Mouse (Mus musculus) left cerebral cortex, postnatal 25 days (tissue): ENCODE data around the gene Nnmt. TPM values are rescaled to one million over a fixed set of nuclear protein-coding genes. Genes with fewer than 3 reads are reported as not detected.

Source experiments
- DNase-seq, 2 experiments: peaks; one replicate each; pipeline ENCODE4 v3.0.0; 2022; ENCODE audit warnings: low spot score in 2 of 2, mixed read lengths in 1 of 2
- intact Hi-C: fragments of 180-260 bp; cut with DNase I; formaldehyde crosslinking; loops from one replicate; pipeline ENCODE4 v1.15.1; 2025
- total RNA-seq, 2 experiments: library from RNA; stranded (reverse); gene quantifications; 2 replicates each; pipeline ENCODE4 v1.2.3; 2021

Nnmt gene
- total RNA-seq = 1 to 10 TPM; 1.1 to 1.2 TPM

DNA sequence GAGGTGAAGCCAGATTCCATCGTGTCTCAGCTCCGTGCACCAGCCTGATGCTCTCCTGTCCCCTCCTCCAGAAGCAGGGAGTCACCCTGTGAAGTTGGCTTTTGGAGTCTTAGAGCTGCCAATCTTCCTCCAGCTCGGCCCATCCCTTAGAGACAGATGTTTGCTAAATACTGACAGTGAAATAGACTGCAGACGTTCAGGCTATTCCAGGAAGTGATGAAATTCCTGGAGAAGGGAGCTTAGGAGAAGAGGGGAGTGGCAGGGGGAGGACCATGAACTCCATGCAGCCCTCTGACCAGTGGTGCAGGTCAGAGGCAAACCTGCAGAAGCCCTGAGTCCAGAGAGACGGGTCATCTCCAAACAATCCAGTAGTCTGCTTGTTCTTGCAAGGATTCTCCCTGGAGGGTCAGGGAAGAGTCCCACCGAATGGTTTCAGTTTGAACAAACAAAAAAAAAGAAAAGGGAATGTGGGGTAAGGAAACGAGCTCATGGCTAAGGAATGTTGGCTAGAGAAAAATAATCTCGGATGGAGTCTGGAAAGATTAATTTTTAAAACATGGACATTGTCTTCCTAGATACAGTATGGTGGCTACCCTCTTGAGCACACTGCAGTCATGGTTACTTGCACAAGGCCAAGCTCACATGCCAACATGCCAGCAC, at the start of gene Nnmt:
Nnmt (minus strand) TSS at position 215 of the 660 bp plus-strand sequence.
- no peak for DNase-seq
- intact Hi-C loops = no loop called here

DNA sequence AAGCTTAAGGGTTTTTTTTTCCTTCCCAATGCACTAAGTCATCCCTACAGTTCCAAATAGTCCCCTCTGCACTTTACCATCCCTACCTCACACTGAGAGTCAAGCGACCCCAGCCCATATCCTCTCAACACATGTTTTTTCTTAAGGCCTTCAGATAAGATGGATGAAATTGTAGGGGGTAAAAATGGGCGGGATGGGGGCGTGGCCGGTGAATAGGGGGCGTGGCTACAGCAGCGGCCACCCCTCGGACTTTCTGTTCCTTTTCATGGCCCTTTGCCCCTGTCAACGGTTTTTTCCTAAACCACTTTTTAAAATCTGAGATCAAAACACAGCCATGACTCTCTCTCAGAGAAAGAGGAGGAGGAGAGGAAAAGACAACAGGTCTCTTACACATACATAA, 49.8 kb upstream of the Nnmt start:
- DNase-seq = no peak
- intact Hi-C loops = no loop called here

DNA sequence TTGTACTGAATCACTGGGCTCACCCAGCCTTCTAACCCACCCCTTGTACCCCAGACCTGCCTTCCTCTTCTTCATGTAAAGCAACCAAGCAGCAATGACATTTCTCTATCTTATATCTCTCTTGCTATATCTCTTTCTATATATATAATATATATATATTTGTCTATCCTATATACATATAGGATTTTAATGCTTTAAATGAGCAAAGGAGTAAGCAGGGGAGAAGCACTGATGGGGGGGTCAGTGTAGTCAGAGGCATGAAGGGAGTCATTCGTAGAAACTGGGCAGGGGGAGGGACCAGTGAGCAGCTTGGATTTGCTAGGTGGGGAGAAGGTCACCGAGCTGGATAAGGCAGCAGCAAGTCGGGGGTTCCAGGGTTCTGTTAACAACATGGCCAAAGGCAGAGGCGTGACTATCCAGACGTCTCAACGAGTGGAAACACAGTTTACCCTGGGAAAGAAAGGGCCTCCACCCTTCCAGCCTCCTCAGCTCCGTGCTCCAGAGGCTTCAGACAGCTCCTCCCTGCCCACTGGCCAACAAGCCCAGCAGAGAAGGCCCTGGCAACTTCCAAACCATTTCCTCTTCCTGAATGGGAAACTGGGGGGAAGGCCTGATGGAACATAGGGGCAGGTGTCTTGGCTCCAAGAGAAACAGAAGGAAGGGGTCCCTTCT, 48.6 kb upstream of the Nnmt start:
- DNase-seq = no peak
- intact Hi-C loops = no loop called here

DNA sequence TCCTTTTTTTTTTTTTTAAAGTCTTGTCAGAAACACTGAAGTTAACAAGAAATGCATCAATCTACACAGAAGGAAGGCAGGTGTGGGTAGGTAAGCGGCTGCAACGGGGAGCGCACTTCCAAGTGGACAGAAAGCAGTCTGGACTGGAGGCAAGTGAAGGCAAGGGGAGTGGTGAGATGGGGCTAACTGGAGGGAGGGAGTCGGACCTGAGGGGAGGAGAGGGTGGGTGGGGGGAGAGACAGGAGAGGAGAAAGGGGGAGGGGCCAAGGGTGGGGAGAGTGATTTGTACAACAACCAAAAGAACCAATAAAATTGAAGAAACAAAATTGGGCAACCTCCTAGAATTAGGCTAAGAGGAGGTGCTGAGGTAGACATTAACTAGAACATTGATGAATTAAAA, 47.1 kb upstream of the Nnmt start:
- intact Hi-C loops = no loop called here

DNA sequence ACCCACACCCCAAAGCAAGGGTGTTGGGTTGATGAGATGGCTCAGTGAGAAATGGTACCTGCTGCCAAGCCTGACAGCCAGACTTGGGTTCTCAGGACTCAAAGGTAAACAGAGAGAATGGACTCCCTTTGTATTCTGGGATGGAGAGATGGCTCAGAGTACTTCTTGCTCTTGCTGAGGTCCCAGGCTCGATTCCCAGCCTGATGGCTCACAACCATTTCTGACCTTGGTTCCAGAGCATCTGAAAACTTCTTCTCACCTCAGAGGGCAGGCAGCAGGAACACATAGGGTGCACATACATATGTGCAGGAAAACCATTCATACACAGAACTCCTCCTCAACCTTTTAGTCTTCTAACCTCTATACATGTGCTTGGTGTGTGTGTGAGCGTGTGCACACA, 45.9 kb upstream of the Nnmt start:
- peak in 1 of 2 experiments; percentile 1 for DNase-seq
- intact Hi-C loops = no loop called here

More for the DNA sequence above, 47.1 kb upstream of the Nnmt start:
- DNase-seq = no peak

DNA sequence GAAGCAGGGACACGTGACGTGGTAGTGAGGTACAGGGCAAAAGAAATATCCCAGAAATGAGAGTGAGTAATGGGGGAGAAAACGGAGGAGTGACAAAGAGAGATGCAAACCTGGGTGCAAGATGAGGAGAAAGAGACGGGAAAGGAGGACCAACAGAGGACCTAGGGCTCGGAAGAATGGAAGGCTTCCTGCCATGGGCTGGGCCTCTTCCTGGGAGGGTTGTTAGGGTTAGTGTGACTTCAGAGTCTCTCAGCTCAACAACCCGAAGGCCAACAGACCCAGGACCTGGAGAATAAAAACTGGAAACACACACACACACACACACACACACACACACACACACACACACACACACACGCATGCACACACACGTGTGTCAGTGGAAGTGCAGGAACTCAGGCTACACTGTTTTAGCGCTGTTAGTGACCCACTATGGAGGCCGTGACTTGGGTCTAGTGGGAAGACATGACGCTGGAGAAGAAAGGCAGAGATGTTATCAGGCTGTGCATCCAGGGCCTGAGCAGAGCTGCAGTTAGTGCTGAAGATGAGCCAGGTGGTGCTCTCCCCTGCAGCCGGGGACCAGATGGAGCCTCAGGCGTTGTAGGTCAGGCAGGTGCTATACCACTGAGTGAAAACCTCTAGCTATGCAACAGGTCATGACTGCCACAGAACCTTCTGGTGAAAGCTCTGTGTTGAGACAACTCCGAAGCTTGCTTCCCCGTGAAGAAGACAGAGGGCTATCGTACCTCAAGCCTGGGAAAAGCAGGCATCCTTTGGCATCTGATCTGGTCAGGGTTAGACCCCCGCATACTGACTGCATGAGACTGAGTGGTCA, 45.1 kb upstream of the Nnmt start:
- intact Hi-C loops = loop anchor here (2.0 to 10.0 kb wide), 3 partner anchors 72 to 835 kb away; partner anchors contain the start of gene Ttc12
- peak in 1 of 2 experiments; percentile 9 for DNase-seq

DNA sequence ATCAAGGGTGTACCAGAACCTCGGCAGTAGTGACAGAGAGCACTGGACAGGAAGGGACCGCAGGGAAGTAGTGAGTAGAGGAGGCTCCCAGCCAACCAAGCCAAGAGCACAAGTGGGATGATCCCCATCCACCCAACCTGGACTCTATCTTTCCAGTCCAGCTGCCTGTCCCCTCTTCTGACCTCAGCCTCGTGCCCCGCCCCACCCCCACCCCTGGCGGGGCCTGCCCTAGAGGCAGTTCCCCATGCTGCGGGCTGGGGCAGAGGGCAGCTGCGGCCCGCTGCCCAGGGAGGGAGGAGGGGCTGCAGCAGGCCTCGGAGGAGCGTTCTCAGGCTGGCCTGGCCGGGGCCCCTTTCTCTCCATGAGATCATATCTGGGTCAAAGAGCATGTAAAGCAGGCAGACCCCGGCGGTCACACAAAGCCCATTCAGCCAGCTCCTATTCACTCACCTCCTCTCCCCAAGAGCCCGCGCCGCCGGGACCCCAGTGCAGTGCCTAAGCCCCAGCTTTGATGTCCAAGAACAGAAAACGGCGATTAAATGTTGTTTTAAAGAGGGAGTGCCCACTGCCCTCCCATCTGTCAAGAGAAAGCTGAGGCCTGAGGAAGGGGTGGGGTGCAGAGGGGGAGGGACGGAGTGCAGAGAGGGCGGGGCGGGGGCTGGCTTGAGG, 44.3 kb upstream of the Nnmt start:
- intact Hi-C loops = loop anchor here (2.0 to 10.0 kb wide), 3 partner anchors 73 to 836 kb away; partner anchors contain the start of gene Ttc12
- DNase-seq = peak in 1 of 2 experiments; percentile 25

DNA sequence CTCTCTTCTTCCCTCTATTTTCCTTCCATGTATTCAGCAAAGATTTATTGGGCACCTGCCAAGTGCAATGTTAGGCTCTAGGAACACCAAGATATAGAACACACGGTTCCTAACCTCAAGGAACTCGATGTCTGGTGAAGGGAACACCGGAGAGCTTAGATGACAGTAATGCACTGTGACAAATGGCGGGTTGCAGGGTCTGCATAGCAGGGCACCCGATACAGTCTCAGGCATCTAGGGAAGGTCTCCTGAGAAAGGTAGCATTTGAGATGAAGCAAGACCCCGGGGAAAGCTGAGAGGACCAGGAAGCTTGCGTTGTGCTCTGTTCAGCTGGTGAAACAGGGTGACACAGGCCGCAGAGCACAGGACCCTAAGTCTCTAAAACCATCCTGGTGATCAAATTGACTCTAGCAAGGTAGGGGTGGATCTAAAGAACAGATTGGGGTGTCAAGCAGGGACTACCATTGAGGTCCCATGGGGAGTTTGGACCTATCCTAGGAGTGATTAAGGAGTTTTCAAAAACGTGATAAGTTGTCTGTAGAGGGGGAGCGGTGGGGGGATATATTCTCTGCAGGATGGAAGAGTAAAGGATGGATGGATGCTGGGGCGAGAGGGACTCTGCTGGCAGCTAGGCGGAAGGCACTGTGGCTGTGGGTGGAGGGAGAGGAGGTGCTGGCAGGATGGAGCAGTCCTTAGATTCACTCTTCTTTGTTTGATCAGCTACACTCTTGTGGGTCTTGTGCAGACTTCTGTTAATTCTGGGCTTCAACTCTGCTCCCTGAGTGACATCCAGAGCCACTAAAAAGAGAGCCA, 43.5 kb upstream of the Nnmt start:
- DNase-seq = peak in 1 of 2 experiments; percentile 24
- intact Hi-C loops = loop anchor here (2.0 to 10.0 kb wide), 3 partner anchors 74 to 836 kb away; partner anchors contain the start of gene Ttc12

DNA sequence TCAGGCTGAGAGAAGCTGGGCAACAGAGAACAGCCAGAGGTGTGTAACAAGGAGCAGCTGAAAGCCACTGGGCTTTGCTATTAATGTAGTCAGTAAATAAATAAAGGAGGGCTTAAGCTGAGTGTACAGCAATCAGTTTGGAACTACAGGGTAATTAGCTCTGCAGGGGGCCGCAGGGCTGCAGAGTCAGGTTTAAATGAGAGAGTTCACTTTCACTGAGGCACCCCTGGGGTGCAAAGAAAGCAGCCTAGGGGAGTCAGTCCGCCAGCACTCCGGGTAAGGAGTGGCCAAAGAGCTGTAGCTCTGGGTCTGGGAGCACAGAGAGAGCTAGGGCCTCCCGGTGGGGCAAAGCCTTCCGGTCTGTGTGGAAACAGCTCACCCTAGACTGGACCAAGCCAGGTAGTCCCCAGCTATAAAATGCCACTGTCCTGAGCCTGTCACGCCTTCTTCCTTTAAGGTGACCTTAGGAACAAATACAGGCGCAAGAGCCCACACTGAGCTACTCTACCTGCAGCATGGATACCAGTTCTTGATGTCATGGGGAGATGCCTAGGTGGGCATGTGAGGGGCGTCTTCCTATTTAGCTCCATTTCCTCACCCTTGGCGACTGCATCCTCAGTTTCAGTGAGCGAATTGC, 42.8 kb upstream of the Nnmt start:
- peak in 1 of 2 experiments; percentile 4 for DNase-seq

DNA sequence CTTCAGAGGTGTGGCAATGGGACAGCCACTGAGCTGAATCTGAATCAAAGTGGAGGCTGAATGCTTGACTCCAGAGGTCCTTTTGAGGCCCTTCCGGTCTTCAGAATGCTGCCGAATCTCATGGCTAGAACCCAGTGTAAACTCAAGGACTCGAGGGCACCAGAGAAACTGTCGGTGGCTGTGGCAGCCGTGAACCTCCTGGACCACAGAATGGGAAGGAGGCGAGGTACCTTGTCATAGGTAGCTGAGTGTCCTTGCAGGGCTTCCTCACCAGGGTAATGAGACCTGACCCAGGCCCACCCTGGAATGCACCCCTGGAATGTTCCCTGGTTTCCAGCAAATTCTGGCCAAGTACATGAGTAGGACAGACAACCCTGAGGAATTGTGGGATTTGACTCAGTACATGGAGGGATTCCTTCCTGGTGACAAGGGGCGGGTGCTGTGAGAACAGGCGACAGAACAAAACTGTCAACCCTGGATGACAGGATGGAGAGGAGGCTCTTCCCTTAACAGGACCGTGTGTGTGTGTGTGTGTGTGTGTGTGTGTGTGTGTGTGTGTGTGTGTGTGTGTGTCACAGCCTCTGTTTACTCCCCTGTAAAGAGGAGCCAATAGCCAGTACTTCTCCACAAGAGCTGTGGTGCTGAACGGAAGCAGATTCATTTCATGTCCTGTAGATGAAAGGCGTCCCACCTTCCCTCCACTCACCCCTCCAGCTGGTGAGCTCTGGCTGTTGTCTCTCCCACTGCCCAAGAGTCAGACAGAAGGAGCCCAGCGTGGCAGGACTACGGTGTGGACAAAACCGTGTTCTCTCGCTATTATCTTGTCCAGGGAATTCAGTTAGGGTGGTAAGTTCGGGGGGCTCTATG, 42.1 kb upstream of the Nnmt start:
- intact Hi-C loops = loop anchor here (1.0 to 10.0 kb wide), 7 partner anchors 75 to 838 kb away; partner anchors contain the start of gene Ttc12
- peak in 1 of 2 experiments; percentile 3 for DNase-seq

More for the DNA sequence above, 42.8 kb upstream of the Nnmt start:
- intact Hi-C loops = loop anchor here (2.0 to 10.0 kb wide), 4 partner anchors 75 to 837 kb away; partner anchors contain the start of gene Ttc12

DNA sequence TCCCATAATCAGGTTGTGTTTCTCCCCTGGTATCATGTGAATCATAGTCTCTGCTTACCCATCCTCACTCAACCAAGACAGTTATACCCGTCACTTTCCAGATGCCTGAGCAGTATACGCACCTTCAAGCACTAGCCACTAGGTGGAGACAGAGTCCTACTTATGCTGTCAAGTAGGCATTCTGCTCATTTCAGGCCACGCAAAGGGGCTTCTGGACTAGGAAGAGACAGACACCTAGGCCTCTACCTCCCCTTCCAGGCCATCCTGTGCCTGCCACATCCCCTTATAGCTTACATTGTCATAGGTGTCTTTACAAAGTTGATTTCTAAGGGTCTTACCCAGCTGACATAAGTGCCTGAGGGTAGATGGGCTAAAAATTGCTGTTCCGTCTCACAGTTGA, 41.3 kb upstream of the Nnmt start:
- intact Hi-C loops = loop anchor here (1.0 to 10.0 kb wide), 7 partner anchors 76 to 839 kb away; partner anchors contain the start of gene Ttc12

DNA sequence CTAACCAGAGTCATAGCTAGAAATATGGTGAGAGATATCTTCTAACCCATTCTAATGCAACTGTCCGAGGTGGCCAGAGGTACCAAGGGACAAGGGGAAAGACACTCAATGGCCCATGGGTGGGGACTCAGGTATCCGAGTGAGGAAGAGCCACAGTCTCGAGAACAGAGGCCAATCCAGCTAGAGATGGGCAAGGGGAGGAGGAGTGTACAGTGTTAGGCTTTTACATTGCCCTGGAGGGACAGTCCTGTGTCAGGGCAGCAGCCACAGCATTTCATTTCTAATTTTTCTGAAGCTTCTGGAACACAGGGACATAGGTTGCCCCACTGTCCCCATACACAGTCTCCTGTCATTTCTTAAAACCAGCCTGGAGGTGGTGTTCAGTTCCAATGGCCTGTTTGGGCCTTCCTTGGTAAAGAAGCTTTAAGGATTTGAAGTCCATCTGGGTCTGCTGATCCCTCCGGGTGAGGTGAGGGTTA, 40.7 kb upstream of the Nnmt start:
- intact Hi-C loops = loop anchor here (1.0 to 10.0 kb wide), 7 partner anchors 77 to 839 kb away; partner anchors contain the start of gene Ttc12
- DNase-seq = no peak

More for the DNA sequence above, 41.3 kb upstream of the Nnmt start:
- DNase-seq = peak; percentile 79 to 84

DNA sequence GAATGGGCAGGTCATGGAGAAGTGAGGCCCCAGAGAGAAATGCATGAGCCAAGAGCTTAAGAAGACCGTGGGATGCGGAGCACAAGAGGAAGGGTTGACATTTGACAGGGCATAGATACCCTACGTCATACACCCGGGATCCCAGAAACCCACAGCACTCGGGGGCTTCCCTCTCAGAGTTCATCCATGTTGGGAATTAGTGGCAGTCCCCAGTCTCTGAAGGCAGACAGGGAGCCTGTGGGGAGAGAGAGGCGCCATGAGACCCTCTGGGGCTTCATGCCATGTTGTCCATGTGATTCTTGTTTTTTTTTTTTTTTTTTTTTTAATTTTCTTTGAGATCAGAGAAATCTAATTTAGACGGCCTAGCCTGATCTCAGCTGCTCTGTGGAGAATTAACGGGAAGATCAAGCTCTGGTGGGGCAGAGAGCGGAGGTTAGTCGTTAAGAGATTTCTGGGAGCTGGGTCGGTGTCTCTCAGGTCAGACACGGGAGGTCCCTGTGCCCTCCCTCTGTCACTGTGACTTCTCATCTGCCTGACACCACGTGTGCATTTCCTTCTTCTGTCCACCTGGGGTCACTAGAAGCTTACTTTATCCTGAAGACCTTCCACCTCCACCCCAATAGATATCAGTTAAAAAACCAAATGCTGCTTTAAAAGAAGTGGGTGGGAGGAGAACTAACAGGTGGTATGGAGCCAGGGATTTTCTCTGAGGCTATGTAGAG, 40.1 kb upstream of the Nnmt start:
- DNase-seq = peak in 1 of 2 experiments; percentile 64
- intact Hi-C loops = loop anchor here (5.0 to 10.0 kb wide), 2 partner anchors 77 to 840 kb away; partner anchors contain the start of gene Ttc12

DNA sequence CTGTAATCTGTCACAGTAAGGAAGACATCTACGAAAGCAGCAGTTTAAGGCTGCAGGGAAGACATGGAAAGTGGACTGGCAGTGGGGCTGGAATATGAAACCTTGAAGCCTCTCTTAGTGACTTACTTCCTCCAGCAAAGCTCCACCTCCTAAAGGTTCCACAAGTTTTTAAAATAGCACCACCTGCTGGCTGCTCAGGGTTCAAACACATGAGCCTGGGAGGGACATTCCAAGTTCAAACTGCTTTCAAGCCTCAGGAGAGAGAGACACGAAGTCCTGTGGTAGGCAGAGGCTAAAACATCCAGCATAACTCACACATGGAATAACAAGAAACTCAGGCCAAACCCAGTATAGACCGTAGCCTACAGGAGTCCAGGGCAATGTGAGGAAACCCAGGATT, 39.4 kb upstream of the Nnmt start:
- intact Hi-C loops = loop anchor here (10.0 kb wide), 1 partner anchor 840 kb away; the partner anchor contains the start of gene Ttc12
- no peak for DNase-seq

DNA sequence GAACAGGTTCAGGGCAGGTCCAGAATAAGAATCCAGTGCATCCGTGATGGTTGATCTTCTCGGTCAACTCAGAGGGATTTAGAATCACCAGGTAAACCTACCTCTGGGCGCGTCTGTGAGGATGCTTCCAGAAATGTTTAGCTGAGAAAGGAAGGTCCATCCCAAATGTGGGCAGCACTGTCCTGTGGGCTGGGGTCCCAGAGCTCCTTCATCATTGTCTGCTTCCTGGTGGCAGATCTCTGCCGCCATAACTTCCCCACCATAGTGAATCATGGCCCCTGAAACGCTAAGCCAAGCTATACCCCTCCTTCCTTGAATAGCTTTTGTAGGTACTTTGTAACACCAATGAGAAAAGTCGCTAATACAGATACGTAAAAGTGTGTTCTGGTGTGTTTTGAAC, 36.7 kb upstream of the Nnmt start:
- DNase-seq = no peak
- intact Hi-C loops = loop anchor here (10.0 kb wide), 1 partner anchor 843 kb away; the partner anchor contains the start of gene Ttc12

DNA sequence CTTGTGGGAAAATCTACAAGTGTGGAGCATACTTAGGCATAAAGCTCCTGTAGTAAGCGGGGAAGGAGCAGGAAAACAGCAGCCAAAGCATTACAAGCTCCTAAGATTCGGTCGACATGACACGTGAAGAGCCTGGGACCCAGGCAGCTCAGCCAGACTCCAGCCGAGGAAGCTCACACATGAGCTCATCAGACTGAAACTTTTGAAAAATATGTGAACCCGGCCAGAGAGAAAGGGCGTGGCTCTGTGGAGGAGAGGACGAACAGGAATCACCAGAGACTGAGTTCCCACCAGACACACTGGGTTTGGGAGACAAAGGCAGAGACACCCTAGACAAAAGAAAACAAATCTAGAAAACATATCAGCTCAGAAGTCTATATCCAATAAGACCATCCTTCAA, 35.9 kb upstream of the Nnmt start:
- intact Hi-C loops = loop anchor here (10.0 kb wide), 1 partner anchor 844 kb away; the partner anchor contains the start of gene Ttc12
- no peak for DNase-seq
